Mouse (Mus musculus) forebrain, embryonic 11.5 days (tissue): ENCODE results near the gene Cd24a. TPM values are rescaled to one million over a fixed set of nuclear protein-coding genes. Genes with fewer than 3 reads are reported as not detected.

ENCODE experiments used
- ATAC-seq: fragments of 200-750 bp; cut with Nextera tagmentation; replicated peaks from 2 replicates; pipeline ENCODE4 v1.8.0; 2017; ENCODE audit warnings: moderate TSS enrichment; ENCODE audit not compliant: low FRiP score
- DNase-seq: peaks from one replicate; pipeline ENCODE4 v3.0.0-alpha.2; 2017; ENCODE audit warnings: low spot score
- H3K27ac ChIP-seq: fragments of 300-500 bp; sonication (generic); 2 replicates; pipeline ENCODE4 v1.5.1; 2014; ENCODE audit warnings: low read depth, low read length
- H3K27me3 ChIP-seq: fragments of 300-500 bp; sonication (generic); 2 replicates; pipeline ENCODE4 v1.6.1; 2014; ENCODE audit warnings: mild to moderate bottlenecking, low read length, mixed read lengths; ENCODE audit not compliant: control insufficient read depth, insufficient read depth
- H3K36me3 ChIP-seq: fragments of 300-500 bp; sonication (generic); 2 replicates; pipeline ENCODE4 v1.6.1; 2014; ENCODE audit warnings: mild to moderate bottlenecking, low read length, moderate library complexity, mixed read lengths; ENCODE audit not compliant: control insufficient read depth, insufficient read depth
- H3K4me1 ChIP-seq: fragments of 300-500 bp; sonication (generic); replicated peaks from 2 replicates; pipeline ENCODE4 v1.6.1; 2014; ENCODE audit warnings: low read length, mixed read lengths; ENCODE audit not compliant: control insufficient read depth, insufficient read depth
- H3K4me2 ChIP-seq: fragments of 300-500 bp; sonication (generic); 2 replicates; pipeline ENCODE4 v1.6.1; 2014; ENCODE audit warnings: low read depth, mild to moderate bottlenecking, low read length, moderate library complexity, mixed read lengths; ENCODE audit not compliant: severe bottlenecking
- H3K4me3 ChIP-seq: fragments of 300-500 bp; sonication (generic); 2 replicates; pipeline ENCODE4 v1.5.1; 2014; ENCODE audit warnings: low read depth, low read length
- H3K9ac ChIP-seq: fragments of 300-500 bp; sonication (generic); 2 replicates; pipeline ENCODE4 v1.6.1; 2014; ENCODE audit warnings: low read length
- H3K9me3 ChIP-seq: fragments of 300-500 bp; sonication (generic); 2 replicates; pipeline ENCODE4 v1.6.1; 2016; ENCODE audit warnings: low read length, mixed read lengths; ENCODE audit not compliant: control insufficient read depth
- WGBS: fragments of 180-500 bp; shearing (Covaris S2); extraction: QIAGEN DNeasy Blood & Tissue Kit; methylation state at CpG from one replicate; pipeline ENCODE4 v1.1.7; 2014; 5-methylcytosine and 5-hydroxymethylcytosine counted together
- polyA plus RNA-seq: library from polyadenylated mRNA; unstranded; fragments of >200 nt; fragmentation: Nextera tagmentation; extraction: Ambion mirVana; gene quantifications from 2 replicates; pipeline ENCODE4 v1.2.1, GENCODE M21; 2014

Gene Cd24a
- polyA plus RNA-seq, 1 experiment from 2014 or later = 364 TPM

DNA sequence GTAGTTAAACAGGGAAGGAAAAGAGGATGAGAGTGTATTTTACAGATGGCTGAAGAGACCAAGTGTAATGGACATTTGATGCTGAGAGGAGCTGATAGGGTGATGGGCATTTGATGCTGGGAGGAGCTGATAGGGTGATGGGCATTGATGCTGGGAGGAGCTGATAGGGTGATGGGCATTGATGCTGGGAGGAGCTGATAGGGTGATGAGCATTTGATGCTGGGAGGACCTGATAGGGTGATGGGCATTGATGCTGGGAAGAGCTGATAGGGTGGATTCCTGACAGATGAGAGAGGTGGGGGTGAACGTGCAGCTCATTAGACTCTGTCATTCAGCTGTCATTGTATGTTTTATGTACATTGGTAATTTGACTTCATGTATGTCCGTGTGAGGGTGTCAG lies 47.5 kb downstream of the Cd24a start:
- no peaks in the 10 kb centered on the region for H3K4me1 ChIP-seq
- 74% methylated on average over 2 of the region's 2 CpGs for WGBS
- H3K4me2 ChIP-seq = no peak overlapping the region
- H3K36me3 ChIP-seq = no peaks in the 10 kb centered on the region
- DNase-seq (no peak), ATAC-seq (no peak)
- H3K4me3 ChIP-seq = no peak overlapping the region
- H3K9ac ChIP-seq = no peak overlapping the region
- H3K27me3 ChIP-seq = no peaks in the 10 kb centered on the region
- H3K27ac ChIP-seq = no peak overlapping the region
- no peaks in the 10 kb centered on the region for H3K9me3 ChIP-seq

DNA sequence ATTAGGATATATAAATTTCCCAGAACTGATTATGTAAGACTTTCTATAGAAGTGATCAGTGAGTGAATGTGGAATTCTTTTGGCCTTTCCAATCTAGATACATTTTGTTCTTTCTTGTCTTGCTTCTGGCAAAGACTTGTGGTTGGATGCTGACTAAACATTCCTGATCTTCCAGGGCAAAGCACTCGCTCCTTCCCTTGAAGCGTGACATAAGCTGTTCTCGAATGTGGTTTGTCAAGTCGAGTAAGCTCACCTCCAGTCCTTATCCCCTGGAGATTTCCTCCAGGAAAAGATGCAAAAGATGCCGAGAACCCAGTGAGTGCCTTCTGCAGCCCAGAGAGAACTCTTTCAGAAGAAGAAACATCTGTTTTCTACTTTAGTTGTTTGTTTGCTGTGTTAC lies 51.1 kb downstream of the Cd24a start:
- ATAC-seq = no peak

DNA sequence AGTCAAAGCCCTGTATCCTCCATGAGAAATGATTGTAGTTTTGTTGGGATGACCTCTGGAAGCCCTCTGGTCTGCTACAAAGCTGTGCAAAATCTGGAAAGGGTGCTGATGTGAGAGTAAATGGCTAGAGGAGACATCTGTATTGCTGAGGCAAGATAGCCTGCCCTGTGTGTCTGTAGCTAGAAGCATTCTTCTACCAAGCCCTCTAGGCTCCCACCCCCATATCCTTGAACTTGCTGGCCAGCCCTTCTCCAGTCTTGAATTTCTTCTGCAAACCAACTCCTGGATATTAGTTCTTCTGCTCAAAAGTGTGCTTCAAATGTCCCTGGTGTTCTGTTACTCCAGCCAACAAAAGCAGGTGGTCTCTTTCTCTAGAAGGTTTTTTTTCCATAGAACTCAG lies 51.8 kb downstream of the Cd24a start:
- no peaks in the 10 kb centered on the region for H3K9me3 ChIP-seq
- H3K9ac ChIP-seq = no peak overlapping the region
- no peak for ATAC-seq
- no peak overlapping the region for H3K4me2 ChIP-seq
- no peak for DNase-seq
- H3K36me3 ChIP-seq = no peaks in the 10 kb centered on the region
- no peak overlapping the region for H3K4me3 ChIP-seq
- H3K4me1 ChIP-seq = no peaks in the 10 kb centered on the region
- no peak overlapping the region for H3K27ac ChIP-seq
- H3K27me3 ChIP-seq = no peaks in the 10 kb centered on the region

More for the DNA sequence above, 51.1 kb downstream of the Cd24a start:
- WGBS = 80% methylated on average over 5 of the region's 5 CpGs
- H3K27me3 ChIP-seq = no peaks in the 10 kb centered on the region
- DNase-seq = no peak
- no peaks in the 10 kb centered on the region for H3K9me3 ChIP-seq
- no peak overlapping the region for H3K4me2 ChIP-seq
- no peak overlapping the region for H3K4me3 ChIP-seq
- no peaks in the 10 kb centered on the region for H3K4me1 ChIP-seq
- no peaks in the 10 kb centered on the region for H3K36me3 ChIP-seq
- H3K9ac ChIP-seq = no peak overlapping the region
- H3K27ac ChIP-seq = no peak overlapping the region

- ATAC-seq (no peak), DNase-seq (no peak)
- no peaks in the 10 kb centered on the region for H3K4me1 ChIP-seq
- H3K9me3 ChIP-seq = no peaks in the 10 kb centered on the region
- no peak overlapping the region for H3K4me3 ChIP-seq
- H3K27me3 ChIP-seq = no peaks in the 10 kb centered on the region
- H3K4me2 ChIP-seq = no peak overlapping the region
- H3K9ac ChIP-seq = no peak overlapping the region
- WGBS = 78% methylated on average over 4 of the region's 4 CpGs
- H3K36me3 ChIP-seq = no peaks in the 10 kb centered on the region
- no peak overlapping the region for H3K27ac ChIP-seq
Measured at GRCm38 (mm10) chr10:43630634-43631033, 52.5 kb downstream of the Cd24a start.

DNA sequence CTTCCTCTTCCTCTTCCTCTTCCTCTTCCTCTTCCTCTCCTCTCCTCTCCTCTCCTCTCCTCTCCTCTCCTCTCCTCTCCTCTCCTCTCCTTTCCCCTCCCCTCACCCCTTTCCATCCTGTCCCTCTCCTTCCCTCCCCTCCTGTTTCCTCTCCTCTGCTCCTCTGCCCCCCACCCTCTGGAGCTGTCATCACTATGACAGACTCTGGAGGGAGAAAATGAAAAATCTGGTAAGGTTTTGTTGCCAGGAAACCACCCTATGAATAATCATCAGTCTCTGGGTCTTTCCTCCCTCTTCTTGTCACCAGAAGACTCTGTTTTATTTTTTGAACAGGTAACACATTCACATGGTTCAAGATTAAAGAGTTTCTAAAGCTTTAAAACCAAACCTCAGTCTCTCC lies 53.0 kb downstream of the Cd24a start:
- Histone ChIP-seq H3K4me3 (no peak overlapping the region), H3K4me1 (no peaks in the 10 kb centered on the region), H3K9ac (no peak overlapping the region), H3K4me2 (no peak overlapping the region), H3K36me3 (no peaks in the 10 kb centered on the region), H3K9me3 (no peaks in the 10 kb centered on the region), H3K27ac (no peak overlapping the region), H3K27me3 (no peaks in the 10 kb centered on the region)
- no peak for ATAC-seq
- DNase-seq = no peak

GRCm38 (mm10) chr10:43631639-43632354 lies 53.7 kb downstream of the Cd24a start:
- Histone ChIP-seq H3K9ac (no peak overlapping the region), H3K4me3 (no peak overlapping the region), H3K4me2 (no peak overlapping the region), H3K27ac (no peak overlapping the region), H3K9me3 (no peaks in the 10 kb centered on the region), H3K4me1 (no peaks in the 10 kb centered on the region), H3K27me3 (no peaks in the 10 kb centered on the region), H3K36me3 (no peaks in the 10 kb centered on the region)
- ATAC-seq (no peak), DNase-seq (no peak)
- WGBS = 75% methylated on average over 2 of the region's 2 CpGs

GRCm38 (mm10) chr10:43633117-43633516 lies 55.0 kb downstream of the Cd24a start:
- ATAC-seq (no peak), DNase-seq (no peak)
- H3K9me3 ChIP-seq = no peaks in the 10 kb centered on the region
- no peaks in the 10 kb centered on the region for H3K36me3 ChIP-seq
- H3K4me1 ChIP-seq = no peaks in the 10 kb centered on the region
- no peak overlapping the region for H3K4me3 ChIP-seq
- WGBS = 93% methylated on average over 4 of the region's 4 CpGs
- H3K27me3 ChIP-seq = no peaks in the 10 kb centered on the region
- no peak overlapping the region for H3K4me2 ChIP-seq
- H3K27ac ChIP-seq = no peak overlapping the region
- no peak overlapping the region for H3K9ac ChIP-seq

Other genes with a start within 250 kb of the Cd24a start
- gene Bend3, start 99.5 kb upstream of the Cd24a start, polyA plus RNA-seq = 11.9 and 13.4 TPM in 2 replicates
- gene Gm9803, start 54.2 kb upstream of the Cd24a start, polyA plus RNA-seq = 11.1 and 12.2 TPM in 2 replicates
- 59.0 and 69.7 TPM in 2 replicates for gene 1700021F05Rik, start 37.3 kb upstream of the Cd24a start, polyA plus RNA-seq